Mouse (Mus musculus) adrenal gland (tissue): ENCODE measurements around the gene Rpl10a.
"Not testable (repeated sequence)": the region's sequence is repeated elsewhere in the genome, so short reads cannot be mapped to it uniquely, and the experiment has no call there.

Experiments used
- intact Hi-C: fragments of 180-260 bp; cut with DNase I; formaldehyde crosslinking; loops from one replicate; pipeline ENCODE4 v1.15.1; 2025

The Rpl10a gene

GRCm38 (mm10) chr17:28352018-28352417 lies 23.7 kb downstream of the Rpl10a start:
- intact Hi-C loops: no loop called here

DNA sequence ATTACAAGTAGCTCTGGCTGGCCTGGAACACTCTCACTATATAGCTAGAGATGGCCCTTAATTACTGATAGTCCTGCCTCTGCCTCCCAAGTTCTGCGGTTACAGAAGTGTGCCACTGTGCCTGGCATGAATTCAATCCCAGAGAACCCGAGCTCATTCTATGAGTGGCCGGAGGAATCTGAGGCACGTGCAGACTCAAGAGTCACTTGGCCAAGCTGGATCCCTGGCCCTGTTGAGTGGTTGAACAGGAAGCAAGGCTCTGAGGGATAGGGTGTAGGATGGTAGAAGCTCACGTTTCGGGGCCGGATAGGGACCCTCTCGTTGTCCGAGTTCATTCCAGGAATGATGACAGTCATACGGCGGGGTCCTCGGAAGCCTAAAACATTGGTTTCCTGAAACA lies 27.6 kb downstream of the Rpl10a start:
- intact Hi-C loops: no loop called here

- intact Hi-C loops: not testable (repeated sequence)
Observed at GRCm38 (mm10) chr17:28358576-28359261, 30.4 kb downstream of the Rpl10a start.

DNA sequence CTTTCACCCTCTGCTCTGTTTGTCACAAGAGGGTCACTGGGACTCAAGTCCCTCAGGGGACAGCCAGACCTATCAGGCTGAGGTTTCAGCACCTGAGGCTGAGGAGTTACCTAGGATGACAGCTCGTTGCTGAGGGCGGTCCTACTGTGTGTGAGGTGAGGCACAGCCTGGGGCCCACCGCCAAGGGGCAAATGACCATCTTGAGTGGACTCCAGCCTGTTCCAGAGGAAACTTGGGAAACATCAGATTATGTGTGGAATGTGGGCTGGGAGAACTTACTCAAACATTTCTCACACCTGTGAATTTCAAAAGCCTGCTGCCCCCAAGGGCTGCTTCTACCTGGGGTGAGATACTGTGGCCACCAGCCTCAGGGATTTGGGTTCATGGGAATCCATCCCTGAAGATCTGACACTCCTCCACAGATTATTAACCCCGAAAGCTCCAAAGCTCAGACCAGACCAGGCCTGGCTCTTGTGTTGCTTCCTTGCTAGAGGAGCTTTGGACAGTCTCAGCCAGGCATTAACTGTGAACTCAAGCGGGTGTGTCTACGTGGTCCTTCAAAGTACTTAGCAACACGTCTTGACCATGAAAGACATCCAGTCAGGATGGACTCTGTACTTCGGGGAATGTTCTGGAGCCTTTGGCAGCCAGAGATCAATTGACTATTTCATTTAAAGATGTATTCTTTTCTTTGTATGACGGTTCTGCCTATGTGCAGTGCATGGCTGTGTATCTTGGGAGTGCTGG lies 32.4 kb downstream of the Rpl10a start:
- intact Hi-C loops: no loop called here

DNA sequence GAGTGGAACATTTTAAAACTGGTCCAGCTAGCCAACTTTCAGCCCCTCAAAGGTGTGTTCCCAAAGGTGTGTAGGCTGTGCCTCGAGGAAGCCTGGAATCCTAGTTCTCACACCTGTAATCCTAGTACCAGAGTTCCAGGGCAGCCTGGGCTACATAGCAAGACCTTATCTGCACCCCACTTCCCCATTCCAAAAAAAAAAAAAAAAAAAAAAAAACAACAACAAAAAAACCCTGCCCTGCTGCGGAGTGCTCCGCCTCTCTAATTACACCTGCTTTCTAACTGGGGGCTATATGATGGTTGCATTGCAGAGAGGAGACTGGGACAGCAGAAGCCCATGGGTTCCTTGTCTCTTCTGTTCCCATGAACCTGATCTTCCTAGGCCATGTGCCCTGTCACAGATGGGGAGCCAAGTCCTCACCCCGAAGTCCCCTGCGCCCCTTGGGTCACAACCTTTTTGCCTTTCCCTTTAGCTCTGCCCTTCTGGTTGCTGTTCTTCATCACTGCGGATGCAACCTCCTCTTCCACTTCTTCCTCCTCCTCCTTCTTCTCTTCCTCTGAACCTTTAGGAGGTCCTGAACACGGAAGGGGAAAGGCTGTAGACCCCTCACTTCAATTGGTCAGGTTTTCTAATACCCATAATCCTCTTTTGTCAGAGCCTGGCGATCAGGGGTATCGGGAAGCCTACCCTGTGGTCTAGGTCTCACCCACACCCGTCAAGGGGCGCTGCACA lies 33.8 kb downstream of the Rpl10a start:
- intact Hi-C loops: no loop called here

DNA sequence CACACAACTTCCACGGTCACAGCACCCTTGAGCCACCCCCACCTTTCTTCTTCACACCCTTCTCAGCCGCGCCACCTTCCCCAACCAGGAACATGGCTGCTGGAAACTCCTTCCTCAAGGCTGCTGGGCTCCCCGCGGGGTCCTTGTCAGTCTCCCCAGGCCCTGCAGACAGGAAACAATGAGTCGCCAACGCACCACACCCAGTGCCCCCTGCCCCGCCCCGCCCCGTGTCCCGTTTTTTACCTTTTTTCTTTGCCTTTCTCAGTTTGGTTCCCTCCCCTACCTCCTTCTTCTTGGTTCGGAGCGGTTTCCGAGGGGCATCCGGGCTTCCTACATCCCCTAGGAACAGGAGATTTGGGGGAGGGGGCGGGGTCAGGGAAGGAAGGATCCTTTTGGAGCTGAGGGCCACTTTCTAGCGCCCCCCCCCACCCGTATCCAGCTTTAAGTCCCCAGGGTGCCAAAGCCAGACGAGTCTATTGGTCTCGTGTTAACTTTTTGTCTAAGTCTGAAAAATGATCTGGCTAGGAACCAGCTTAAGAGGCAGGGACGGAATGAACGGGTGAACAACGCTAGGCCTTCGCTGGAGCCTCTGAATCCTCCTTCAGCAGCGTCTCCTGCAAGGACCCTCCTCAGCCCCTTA lies 34.5 kb downstream of the Rpl10a start:
- intact Hi-C loops: no loop called here

GRCm38 (mm10) chr17:28363507-28363906 lies 35.2 kb downstream of the Rpl10a start:
- intact Hi-C loops: no loop called here

- intact Hi-C loops: no loop called here
Observed at GRCm38 (mm10) chr17:28365122-28365521, 36.9 kb downstream of the Rpl10a start, which contains the start of gene Tulp1. TSS of gene Tulp1 (minus strand) at chr17:28365222.

GRCm38 (mm10) chr17:28368449-28368848 lies 40.2 kb downstream of the Rpl10a start:
- intact Hi-C loops: no loop called here

- intact Hi-C loops: no loop called here
Observed at GRCm38 (mm10) chr17:28369056-28369455, 40.8 kb downstream of the Rpl10a start.

DNA sequence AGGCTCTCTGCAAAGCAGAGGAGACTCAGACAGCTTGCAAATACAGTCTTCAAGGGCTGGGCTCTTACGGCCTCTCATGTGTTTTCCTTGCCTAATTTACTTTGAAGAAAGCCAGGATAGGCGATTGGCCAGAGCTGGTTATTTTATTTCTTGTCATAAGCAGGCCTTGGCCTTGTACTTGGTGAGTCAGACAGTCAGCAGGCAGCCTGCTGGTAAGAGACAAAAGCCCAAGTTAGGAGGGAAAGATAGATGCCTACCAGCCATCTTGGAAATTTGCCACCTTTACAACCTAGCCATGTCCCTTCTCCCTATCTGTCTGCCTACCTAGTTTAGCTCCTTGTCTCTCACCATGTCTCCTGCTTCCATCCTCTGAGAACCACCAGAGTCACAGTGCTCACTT lies 43.0 kb downstream of the Rpl10a start:
- intact Hi-C loops: no loop called here

DNA sequence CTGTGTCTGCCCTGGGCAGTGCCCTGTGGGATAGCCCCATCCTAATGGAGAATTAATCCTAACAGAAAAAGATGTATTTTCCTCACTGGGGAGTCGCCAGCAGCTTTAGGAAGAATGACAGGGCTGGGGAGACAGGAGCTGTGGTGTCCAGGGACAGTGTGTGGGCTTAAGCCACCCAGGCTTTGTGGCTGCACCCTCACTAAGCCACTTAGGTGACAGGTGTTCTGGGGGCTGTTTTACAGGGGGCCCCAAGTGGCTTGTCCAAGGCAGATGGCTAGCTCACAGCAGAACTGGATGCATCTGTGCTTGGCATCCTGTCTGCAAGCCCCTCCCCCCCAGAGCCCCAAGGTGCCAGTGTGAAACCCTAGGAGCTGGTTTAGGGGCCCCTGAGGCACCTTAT lies 43.7 kb downstream of the Rpl10a start:
- intact Hi-C loops: no loop called here

- intact Hi-C loops: no loop called here
Observed at GRCm38 (mm10) chr17:28373821-28374220, 45.5 kb downstream of the Rpl10a start.

GRCm38 (mm10) chr17:28374494-28374893 lies 46.2 kb downstream of the Rpl10a start:
- intact Hi-C loops: no loop called here

DNA sequence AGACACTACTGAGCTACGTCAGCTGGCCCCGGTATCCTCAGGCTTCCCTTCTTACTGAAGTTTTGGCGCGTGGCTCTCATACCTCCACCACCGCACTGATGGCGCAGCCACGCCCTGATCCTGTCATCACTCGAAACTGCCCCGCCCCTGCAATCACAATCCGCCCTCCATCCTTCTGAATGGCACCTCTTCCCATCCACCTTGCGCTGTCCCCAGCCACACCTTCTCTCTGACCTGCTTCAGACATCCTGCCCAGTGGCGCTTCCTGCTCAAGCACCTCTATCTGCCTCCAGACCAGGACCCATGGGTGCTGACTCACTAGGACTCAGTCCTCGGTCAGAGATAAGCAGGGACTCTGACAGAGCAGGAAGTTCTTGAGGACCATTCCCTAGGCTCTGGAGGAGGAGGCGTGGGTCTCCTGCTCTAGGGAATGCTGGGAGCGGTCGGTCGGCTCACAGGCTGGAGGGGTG lies 47.4 kb downstream of the Rpl10a start:
- intact Hi-C loops: no loop called here

GRCm38 (mm10) chr17:28380255-28380654 lies 52.0 kb downstream of the Rpl10a start:
- intact Hi-C loops: loop anchor here (5.0 kb wide), 1 partner anchor 153 kb away; no protein-coding TSS in a partner anchor
